Mouse (Mus musculus) lung, adult 2 months (tissue): ENCODE measurements around the gene Tmem259.

Experiments used
- CTCF ChIP-seq: fragments of 200-500 bp; IDR thresholded peaks from 2 replicates; pipeline ENCODE4 v1.5.1; 2011; ENCODE audit warnings: mild to moderate bottlenecking, low read length, control low read depth; ENCODE audit not compliant: insufficient read depth
- POLR2A ChIP-seq: fragments of 200-500 bp; IDR thresholded peaks from 2 replicates; pipeline ENCODE4 v1.6.1; 2011; ENCODE audit warnings: low read depth, mild to moderate bottlenecking, control low read depth, low read length, borderline replicate concordance; ENCODE audit errors: extremely low read depth

DNA sequence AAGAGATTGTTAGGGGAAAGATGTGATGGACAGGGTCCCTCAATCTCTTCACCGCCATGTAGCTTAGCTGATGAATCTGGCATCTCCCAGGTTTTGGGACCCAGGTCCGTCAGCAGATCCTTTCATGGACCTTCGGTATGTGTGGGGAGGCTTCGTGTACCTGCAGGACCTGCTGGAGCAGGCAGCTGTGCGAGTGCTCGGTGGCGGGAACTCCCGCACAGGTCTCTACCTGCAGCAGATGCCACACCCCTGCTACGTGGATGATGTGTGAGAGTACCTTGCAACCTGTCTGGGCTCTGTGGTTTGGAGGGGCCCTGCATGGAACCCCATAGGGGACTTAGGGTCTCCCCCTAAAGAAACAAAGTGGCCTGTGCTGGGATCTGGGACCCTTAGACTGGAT lies 17.8 kb upstream of the Tmem259 start:
- TF ChIP-seq POLR2A (no peak), CTCF (no peak)
